Mouse (Mus musculus): Measurements from ENCODE around the gene A830031A19Rik. TPM values are rescaled to one million over a fixed set of nuclear protein-coding genes. Genes with fewer than 3 reads are reported as not detected.

The A830031A19Rik gene
- total RNA-seq, 2 experiments from 2014 or later = not detected

DNA sequence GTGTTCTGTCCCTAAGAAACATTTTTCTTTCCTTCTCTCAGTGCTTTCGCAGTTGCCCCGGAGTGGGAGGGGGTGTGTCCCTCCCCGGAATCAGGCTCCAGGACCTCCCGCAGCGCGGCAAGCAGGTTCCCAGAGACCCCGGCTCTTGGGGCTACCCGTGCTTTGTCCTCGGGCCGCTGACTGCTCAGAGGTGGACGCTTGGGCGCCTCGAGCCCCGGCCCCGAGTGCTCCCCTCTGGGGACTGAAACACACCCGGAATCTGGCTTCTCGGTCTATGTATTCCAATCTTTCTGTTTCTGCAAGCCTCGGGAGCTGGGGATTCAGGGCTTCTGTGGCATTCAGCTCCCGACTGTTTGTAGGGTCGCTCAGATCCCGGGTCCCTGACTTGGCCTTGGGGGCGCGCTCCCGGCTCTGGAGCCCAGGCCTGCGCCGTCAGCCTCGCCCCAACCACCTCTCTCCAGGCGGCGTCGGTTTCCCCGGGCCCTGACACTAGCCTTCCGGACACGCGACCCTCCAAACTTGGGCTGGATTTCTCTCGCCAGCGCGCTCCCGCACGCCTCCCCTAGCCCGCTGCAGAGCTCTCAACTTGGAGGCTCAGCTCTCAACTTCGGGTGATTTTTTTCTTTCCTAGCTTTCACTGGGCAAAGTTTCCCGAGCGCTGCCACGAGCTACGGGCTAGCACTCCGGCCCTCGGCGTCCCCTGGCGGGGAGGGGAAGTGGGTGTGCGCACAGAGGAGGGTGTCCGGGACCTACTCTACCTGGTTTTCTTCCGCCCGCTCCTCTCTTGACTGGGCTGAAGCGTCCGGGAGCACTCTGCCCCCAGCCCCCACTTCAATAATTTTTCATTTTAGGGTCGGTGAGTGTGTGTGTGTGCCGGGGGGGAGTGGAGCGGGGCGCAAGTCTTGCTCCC is 2.2 kb upstream of the A830031A19Rik start:
- DNase-seq = peak; percentile 73 to 80

DNA sequence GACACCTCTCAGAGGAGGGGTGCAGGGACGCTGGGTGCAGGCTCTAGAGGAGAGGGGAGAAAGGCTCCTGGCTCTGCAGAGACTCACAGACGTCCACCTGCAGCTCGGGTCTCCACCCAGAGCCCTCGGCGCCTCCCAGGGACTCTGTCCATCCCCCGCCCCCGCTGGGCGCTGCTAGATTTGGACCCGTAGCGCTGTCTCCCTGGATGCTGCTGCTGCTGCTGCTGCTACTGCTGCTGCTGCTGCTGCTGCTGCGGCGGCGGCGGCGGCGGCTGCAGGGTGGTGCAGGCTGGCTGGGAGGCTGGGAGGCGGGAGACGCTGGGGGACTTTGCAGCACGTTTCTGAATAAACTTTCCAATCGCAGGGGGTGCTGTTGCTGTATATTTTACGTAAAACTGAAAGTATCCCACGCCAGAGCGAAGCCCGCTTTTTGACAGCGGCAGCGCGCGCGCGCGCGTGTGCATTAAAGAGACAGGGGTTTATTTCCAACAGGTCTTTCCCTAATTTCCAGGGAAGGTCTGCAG is 1.3 kb upstream of the A830031A19Rik start:
- peak; percentile 56 to 73 for DNase-seq

DNA sequence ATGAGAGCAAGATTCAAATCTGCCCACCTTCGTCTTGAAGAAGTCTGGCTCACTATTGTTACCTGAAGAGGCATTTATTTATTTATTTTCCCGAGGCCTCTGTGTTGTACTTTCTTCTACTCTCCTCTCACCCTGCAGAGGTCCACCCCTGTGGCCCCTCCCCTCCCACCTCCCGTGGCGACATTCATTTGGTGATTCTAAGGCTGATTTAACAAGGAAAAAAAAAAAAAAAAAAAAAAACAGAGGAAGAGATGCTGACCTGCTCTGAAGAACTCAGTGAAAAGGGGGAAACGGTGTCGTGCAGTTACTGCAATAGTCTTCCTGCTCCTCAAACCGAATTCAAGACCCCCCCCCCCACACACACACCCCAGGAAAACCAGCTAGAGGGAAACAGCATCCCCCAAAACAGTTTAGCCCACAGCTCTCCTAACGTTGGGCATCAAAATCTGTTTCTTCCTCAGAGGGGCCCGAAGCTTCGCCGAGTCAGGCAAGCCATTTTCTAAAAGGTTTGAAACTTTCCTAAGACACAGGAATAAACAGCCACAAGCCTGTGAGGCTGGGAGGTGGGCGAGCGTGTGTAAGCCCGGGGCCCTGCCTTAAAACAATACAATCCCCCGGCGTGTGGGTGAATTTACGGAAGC is 752 bp upstream of the A830031A19Rik start:
- DNase-seq = no peak

DNA sequence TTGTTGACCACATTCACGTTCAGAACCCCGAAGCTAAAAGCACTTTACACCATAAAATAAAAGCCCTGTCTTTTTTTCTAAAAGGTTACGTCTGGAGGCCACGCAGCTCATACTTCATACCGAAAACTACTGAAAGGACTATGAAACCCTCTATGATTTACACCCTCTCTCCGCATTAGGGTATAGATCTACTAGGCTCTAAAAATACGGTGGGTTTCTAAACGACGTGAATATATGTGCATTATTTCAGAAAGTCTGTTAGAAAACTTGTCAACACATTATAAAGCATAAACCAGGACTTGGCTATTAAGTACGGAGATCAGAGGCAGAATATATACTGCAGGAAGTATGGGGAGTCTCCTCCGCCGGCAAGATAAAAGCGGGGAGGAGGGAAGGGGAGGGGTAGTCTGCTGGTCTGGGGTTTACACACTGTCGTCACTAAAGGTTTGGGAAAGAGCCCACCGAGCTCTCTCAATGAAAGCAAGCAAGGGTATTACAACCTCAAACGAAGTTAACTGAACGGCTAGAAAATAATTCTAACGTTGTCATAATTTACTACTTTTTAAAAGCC is 748 bp downstream of the A830031A19Rik start:
- DNase-seq = no peak

DNA sequence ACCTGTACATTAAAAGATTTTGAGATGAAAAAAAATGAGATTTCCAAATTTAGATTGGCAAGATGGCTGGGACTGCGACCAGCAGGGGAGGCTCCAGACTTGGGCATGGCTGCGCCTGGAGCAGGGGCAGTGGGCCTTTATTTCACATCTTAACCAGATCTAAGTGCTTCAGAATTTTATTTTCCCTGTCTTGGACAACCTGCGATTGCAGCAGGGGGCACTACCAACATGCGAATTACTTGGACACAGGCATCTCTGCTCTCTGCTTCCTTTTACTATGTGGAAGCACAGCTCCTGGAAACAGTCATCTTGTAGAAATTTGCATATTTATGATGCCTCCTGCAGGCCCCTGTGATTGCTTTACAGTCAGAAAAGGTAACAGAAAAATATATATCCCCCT is 9.5 kb downstream of the A830031A19Rik start:
- no peak for DNase-seq

DNA sequence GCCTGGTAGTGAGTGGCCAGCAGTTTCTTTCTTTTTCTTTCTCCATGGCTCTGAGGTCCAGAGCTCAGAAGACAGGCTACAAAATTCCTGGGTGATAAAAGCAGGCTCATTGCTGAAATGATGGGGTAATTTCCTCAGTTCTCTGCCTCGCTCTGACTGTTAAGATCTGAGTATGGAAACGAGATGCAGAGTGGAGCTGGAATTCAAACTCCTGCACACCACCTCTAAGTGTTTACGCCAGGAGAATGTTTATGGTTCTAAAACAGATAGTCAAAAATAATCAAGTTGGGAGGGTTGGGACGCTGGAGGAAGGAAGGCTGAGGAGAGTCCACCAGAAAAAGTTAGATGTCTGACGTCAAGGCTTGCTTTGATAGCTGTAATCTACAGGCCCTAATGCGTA is 10.6 kb downstream of the A830031A19Rik start:
- no peak for DNase-seq

DNA sequence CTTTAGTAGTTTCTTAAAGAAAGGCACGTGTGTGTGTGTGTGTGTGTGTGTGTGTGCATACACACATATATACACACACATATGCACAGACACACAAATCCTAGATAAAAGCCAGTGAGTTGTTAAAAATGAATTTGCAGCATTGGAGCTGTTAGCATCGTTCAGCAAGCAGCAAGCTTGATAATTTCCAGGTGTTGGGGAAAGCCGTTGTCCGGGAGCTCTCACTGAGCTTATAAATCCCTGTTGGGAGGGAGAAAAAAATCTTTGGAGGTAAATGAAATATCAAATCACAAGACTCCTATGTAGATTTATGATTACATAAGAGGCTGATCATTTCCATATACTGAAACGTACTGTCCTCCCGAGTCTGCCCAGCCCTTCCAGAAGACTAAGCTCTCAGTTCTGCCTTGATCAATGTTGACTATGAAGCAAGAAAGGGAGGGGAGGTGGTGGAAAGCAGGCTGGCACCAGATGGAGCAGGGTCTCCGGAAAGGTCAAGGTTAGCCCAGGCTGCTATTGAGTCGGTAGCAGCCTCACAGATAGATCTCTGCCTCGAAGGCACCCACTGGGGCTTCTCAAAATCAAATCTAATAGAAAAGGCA is 12.3 kb downstream of the A830031A19Rik start:
- DNase-seq = no peak

DNA sequence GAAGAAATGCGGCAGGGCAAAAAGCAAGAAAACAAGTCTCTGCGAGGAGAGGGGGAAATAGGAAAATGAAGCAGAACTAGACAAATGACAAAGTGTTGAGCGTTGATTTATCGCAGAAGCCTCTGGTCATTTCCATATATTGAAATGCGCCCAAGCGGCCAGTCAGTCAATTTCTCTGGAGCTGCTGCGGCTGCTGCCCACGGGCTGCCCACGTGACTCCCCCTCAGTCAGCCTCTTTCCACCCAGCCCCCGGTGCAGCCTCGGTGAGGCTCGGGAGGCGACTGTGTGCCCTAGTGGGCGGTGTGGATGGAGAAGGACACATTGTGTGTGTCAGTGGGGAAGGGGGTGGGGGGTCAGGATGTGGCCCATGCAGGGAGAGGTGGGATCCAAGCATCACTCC is 13.0 kb downstream of the A830031A19Rik start:
- DNase-seq = no peak

DNA sequence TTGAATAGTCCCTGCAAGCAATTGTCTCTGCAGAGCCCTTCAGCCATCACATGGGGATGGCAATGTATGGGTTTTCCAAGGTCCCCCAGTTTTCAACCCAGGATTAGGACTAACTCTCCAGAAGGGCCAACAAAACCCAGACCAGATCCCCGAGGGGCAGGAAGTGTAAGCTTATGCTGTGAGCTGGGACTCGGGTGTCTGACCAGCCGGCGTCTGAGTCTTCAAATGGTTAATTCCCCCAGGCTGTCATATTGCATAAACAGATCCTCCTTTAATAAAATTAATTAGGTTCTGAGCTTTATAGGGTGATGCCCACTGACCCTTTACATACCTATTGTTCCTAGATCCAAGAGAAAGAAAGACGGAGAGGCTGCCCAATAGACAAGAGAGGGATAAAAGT is 14.4 kb downstream of the A830031A19Rik start:
- no peak for DNase-seq

DNA sequence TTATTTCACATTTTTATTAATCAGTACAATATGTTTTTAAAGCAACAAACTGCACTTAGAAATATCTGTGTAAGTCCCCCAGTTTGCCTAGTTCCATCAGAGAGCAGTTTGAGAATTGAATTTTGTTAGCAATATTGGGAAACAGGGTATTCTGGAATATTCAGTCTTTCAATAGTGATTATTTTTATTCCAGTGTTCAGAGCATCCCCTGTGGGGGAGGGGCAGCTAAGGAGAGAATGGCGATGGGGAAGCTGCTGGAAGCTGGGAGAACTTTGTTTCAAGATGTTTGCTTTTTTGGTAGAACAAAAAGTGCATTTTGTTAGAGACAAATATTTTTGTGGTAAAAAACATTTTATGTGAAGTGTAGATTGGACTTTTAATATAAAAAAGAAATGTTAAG is 15.7 kb downstream of the A830031A19Rik start:
- DNase-seq = no peak

DNA sequence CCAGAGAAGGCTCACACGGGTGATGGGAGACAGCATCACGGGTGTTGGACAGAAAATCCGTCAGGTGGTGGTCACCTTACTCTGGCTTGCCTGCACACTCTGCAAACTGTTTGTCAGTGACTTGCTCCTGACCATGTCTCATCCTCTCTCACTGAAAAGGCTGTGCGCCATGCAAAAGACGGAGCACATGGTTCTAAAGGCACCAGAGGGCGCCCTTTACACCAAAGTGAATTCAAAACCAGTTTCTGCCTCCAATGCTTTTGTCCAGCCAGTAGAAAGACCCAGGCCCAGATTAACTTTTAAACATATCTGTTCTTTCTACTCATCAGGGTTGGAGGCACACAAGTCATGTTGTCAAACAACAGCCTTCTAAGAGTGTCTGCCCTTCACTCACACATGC is 22.0 kb downstream of the A830031A19Rik start:
- no peak for DNase-seq

DNA sequence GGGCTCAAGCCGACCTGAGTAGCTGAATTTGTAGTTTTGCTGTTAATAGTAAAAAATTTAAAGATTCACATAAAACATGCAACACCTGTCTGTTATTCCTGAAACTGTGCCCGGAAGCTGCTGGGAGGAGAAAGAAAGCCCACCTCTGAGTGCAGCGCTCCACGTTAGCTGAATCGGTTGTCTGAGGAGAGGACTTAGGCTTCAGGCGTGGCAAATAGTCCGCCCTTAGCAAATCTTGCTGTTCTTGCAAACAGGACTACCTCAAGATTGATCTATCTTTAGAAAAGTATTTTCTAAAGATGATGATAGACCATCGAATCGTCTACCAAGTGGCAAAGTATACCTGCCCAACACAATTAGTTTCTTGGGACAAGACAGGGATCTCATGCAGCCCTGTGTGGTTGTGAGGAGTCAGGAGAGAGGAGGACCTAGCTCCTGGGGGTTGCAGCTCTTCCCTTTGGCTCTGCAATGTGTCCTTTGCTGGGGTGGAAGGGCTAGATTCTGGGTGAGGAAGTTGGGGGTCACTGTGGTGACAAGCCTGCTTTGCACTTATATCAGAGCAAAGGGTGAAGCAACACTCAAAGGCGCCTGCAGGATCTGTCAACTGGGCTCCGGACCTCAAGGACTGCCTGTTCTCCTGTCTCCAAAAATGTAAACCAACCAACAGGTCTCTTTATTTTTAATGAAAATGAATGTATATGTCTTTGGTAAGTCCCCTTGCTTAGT is 24.7 kb downstream of the A830031A19Rik start:
- DNase-seq = no peak

DNA sequence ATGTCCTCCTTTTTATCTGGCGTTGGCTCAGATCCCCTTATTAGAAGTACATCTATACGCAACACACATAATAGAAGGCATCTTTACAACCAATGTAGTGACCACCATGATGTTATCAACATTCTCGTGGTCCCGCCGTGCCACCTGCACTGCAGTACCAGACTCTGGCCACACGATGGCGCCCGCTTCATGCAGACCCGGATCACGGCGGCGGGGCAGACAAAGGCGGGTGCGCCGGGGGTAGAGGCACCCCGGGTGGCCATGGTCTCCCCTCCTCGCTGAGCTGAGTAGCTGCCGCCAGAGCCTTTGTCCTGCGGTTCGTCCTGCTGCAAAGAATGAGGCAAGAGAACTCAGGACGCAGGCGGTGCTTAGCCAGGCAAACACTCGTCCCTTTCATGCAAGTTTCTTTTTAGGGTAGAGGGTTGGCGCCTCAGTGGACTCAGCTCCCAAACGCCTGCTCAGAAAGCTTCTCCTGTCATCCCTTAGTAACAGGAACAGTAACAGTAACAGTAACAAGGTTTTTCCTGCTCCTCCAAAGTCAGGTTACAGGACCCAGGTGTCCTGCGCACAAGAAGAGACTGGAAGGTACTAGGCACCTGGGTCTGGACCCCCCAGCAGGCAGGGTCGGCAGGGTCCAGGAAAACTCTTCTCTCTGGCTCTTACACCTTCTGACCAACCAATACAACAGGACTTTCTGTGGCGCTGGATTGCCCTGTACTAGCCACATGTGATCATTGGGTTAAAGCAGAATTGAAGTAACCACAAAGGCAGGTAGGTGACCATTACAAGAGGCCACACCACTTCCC is 25.4 kb downstream of the A830031A19Rik start:
- DNase-seq = peak; percentile 81

DNA sequence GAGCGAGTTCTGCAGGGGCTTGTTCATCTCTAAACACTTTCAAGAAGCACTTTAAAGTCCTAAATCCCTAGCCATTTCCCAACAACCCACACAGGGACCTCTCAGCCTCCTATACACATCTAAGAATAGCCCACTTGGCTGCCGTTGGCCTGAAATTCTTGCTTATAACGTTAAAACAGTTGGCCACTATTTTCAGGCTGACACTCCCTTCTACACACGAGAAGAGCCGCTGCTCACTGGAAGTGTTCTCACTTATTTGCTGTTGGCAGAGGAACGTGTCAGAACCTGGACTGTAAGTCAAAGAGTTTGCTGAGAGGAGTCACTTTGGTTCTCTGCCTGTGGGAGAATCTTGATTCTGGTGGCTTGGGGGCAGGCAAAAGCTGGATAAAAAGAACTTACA is 30.8 kb downstream of the A830031A19Rik start:
- no peak for DNase-seq

DNA sequence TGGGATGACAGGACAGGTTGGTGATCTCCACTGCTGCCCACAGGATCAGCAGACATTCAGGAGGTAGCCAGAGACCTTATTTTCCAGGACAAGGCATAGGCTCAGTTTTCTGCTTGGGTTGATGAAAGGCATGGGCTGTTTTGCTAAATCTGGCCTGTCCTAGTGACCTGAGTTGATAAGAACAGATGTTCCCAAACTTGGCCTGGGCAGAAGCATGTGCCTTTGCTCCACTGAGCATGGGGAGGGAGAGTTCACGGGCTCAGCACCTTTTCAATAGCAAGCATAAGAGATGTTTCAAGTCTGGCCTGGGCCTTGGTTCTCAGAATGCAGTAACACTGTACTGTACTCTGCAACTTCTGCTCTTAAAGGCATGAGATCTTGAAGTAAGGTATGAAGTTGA is 54.1 kb downstream of the A830031A19Rik start:
- no peak for DNase-seq

DNA sequence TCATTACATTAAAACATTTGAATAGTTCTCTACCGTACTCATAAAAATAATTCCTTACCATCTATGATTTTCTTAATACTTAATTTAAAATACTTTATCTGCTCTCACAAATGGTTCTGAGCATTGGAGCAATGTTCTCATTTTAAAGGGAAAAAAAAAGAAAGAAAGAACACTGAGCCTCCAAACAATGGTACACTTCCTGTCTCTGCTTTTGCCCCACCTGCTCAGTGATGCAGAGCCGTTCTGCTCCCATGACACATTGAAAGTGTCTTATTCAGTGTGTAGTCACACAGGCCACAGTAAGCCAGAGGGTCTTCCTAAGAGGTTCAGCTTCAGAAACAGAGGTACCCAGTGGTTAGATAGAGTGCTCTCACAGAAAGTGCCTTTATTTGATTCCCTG is 56.1 kb downstream of the A830031A19Rik start:
- DNase-seq = no peak

DNA sequence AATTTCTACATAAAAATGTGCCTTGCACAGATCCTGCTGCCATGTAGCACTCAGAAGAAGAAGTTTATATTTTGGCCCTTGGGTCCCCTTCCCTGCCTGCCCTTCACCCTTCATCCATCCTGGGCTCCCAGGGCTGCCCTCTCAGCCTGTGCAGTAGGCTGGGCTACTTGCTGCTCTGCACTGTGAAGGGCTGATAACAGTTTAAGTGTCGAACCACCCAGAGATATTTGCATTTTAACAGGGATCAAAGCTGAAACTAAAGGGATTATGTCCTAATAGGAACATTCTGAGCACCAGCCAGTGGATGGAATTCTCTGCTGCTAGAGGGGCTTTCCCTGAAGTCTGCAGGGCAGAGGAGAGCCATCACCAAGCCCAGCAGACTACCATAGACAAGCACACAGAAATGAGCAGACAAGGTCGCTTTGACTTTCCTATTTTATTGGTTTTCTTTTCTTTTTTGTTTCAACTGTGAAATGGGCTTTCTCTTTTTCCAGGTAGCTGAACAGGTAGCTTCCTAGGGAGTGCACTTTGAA is 58.1 kb downstream of the A830031A19Rik start:
- no peak for DNase-seq

DNA sequence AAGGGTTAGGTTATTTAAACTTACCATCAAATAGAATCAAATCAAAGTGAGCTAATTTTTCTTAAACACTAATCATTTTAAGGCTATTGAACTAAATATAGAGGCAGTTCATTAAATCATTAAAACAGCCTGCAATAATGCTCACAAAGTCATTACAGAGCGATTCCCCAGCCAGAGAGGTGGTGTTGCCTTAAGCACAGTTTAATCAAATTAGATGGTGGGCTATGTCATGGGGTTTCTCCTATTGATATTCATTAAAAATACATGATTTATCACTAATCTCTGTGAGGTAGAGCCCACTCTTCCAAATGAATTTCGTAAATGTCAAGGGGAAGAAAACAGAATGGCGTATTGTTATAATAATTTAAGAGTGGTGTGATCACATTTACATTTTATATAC is 58.8 kb downstream of the A830031A19Rik start:
- no peak for DNase-seq

DNA sequence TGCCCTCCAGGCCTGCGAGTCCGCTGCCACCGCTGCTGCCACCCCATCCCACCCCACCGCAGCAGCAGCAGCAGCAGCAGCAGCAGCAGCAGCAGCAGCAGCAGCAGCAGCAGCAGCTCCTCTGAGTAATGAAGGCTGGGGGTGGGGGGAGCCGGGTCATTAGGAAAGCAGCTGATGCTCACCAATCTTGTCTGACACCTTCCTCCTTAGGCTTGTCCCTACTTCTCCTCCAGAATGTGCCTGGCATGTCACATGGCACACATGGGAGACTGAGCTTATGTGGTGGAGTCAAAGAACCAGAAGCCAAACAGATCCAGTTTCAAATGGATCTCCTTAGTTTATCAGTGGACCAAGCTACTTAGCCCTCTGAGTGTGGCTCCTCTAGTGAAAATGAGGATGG is 60.2 kb downstream of the A830031A19Rik start:
- DNase-seq = no peak

DNA sequence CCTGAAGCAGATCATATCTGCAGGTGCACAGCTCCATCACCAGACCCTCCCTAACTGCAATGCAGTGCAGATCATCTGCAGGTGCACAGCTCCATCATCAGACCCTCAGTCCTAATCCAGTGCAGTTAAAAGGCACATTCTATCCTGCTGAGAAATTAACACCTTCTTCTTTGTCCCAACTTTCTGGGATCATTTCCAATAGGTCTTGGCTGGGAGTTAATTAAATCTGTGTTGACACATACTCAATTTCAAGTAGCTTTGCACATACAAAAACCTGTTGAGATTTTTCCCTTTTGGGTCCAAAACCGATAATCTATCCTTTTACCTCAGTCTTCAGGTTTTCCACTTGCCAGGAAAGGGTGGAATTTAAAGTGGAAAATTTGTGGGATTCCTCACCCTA is 62.6 kb downstream of the A830031A19Rik start:
- no peak for DNase-seq

DNA sequence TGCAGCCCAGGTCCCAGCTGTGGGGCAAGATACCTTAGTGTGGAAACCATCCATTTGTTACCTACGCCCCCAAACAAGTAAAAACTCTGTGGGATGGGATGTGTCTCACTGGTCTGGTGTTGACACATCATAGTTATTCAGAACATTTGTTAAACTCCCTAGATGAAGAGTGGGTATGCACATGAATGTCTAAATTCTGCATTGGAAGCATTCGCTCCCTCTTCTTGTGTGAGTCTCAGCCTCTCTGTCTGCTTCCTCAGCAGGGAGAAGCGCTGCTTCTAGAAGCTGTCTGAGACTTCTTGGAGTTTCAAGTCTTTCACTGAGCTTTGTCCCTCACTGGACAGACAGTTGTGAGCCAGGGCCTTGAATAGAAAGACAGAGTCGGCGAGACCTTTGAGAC is 65.9 kb downstream of the A830031A19Rik start:
- no peak for DNase-seq

Data from adrenal gland, postnatal 36 days (tissue).